Mouse (Mus musculus) midbrain, embryonic 11.5 days (tissue): ENCODE results near the gene Kdm2b. TPM values are rescaled to one million over a fixed set of nuclear protein-coding genes. Genes with fewer than 3 reads are reported as not detected.
"Not testable (repeated sequence)": the region's sequence is repeated elsewhere in the genome, so short reads cannot be mapped to it uniquely, and the experiment has no call there.

Source experiments
- ATAC-seq: fragments of 200-750 bp; cut with Nextera tagmentation; 2 replicates; pipeline ENCODE4 v1.8.0; 2017; ENCODE audit warnings: moderate TSS enrichment, moderate library complexity; ENCODE audit not compliant: low FRiP score
- DNase-seq: peaks from one replicate; pipeline ENCODE4 v3.0.0; 2015; ENCODE audit warnings: low spot score; ENCODE audit errors: missing footprints
- H3K27ac ChIP-seq: fragments of 300-500 bp; sonication (generic); 2 replicates; pipeline ENCODE4 v1.5.1; 2014; ENCODE audit warnings: low read depth, low read length
- H3K27me3 ChIP-seq: fragments of 300-500 bp; sonication (generic); 2 replicates; pipeline ENCODE4 v1.6.1; 2014; ENCODE audit warnings: mild to moderate bottlenecking, low read length, moderate library complexity, mixed read lengths; ENCODE audit not compliant: control insufficient read depth, insufficient read depth
- H3K36me3 ChIP-seq: fragments of 300-500 bp; sonication (generic); 2 replicates; pipeline ENCODE4 v1.6.1; 2014; ENCODE audit warnings: mild to moderate bottlenecking, low read length, moderate library complexity, mixed read lengths; ENCODE audit not compliant: control insufficient read depth, insufficient read depth
- H3K4me1 ChIP-seq: fragments of 300-500 bp; sonication (generic); 2 replicates; pipeline ENCODE4 v1.6.1; 2014; ENCODE audit warnings: low read length; ENCODE audit not compliant: control insufficient read depth, insufficient read depth
- H3K4me2 ChIP-seq: fragments of 300-500 bp; sonication (generic); 2 replicates; pipeline ENCODE4 v1.6.1; 2014; ENCODE audit warnings: mild to moderate bottlenecking, moderate library complexity
- H3K4me3 ChIP-seq: fragments of 300-500 bp; sonication (generic); 2 replicates; pipeline ENCODE4 v1.5.1; 2014; ENCODE audit warnings: low read depth, low read length
- H3K9ac ChIP-seq: fragments of 300-500 bp; sonication (generic); 2 replicates; pipeline ENCODE4 v1.6.1; 2014; ENCODE audit warnings: low read length
- H3K9me3 ChIP-seq: fragments of 300-500 bp; sonication (generic); 2 replicates; pipeline ENCODE4 v1.6.1; 2016; ENCODE audit warnings: low read length; ENCODE audit not compliant: control insufficient read depth
- WGBS: fragments of 180-500 bp; shearing (Covaris S2); extraction: QIAGEN DNeasy Blood & Tissue Kit; methylation state at CpG from one replicate; pipeline ENCODE4 v1.1.7; 2014; 5-methylcytosine and 5-hydroxymethylcytosine counted together
- polyA plus RNA-seq: library from polyadenylated mRNA; unstranded; fragments of >200 nt; fragmentation: Nextera tagmentation; extraction: Ambion mirVana; gene quantifications from 2 replicates; pipeline ENCODE4 v1.2.1, GENCODE M21; 2014

Gene Kdm2b
- polyA plus RNA-seq, 1 experiment from 2014 or later, result 62.4 TPM

DNA sequence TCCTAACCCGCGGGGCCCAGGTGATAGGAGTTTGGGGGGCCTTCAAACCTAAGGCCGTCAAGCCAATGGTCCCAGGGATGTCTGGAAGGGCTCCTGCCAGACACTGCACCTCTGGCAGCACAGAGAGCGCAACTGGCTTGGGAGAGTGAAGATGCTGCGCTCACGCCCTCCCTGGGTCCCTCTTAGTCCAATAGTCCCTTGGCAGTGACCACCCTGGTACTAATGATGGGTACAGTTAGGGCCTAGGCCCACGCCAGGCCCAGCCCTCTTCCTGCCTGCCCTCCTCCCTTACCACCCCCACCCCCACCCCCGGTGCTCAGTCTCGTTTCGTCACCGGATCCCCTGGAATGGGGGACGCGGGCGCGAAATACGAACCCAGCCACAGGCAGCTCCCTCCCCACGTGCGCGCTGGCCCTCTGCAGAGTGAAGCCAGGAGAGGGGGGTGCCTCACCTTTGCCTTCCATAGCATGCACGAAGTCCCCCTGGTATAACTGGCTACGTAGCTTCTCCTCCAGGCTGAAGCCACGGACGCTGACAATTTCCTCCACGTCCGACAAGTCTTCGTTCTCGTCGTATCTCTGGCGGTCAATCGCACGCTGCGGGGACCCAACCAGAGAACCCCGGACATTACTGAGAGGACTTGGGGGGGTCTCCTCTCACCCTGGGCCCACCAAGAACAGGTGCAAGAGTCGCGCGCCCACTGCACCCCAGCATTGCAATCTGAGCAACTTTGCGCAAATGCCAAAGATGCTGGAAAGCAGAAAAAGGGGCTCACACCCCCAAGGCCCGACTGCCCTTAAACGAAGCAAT is 2.2 kb downstream of the Kdm2b start:
- DNase-seq (peak; percentile 95), ATAC-seq (peak; percentile 39; the same call in 1 of the 2 replicates)
- Histone ChIP-seq H3K36me3 (no peaks in the 10 kb centered on the region), H3K9ac (peak overlapping the region; percentile 79), H3K4me3 (peak overlapping the region; percentile 61), H3K9me3 (no peaks in the 10 kb centered on the region), H3K4me2 (peak overlapping the region; percentile 86), H3K27me3 (no peaks in the 10 kb centered on the region), H3K27ac (peak overlapping the region; percentile 79), H3K4me1 (peaks cover 56% of the 10 kb centered on the region)
- WGBS, result under 1% methylated on average over 39 of the region's 39 CpGs

DNA sequence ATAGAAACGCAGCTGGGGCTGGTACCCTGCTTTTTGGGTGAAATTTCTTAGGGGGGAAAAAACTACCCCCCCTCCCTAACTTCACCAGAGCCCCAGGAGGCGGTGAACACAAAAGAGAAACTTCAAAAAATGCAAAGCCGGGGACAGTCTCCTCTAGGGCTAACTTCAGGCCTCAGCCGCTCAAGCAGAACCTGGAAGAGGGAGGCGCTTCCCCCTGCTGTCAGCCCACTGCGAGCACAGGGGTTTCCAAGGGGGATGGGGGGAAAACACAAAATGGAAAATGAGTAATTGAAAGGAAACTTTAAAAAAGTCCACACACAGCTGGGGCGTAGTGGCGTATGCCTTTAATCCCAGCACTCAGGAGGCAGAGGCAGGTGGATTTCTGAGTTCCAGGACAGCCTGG is 3.5 kb downstream of the Kdm2b start:
- Histone ChIP-seq H3K36me3 (no peaks in the 10 kb centered on the region), H3K9me3 (no peaks in the 10 kb centered on the region), H3K4me2 (peak overlapping the region; percentile 86), H3K9ac (peak overlapping the region; percentile 79; the same call in 1 of the 2 replicates), H3K27ac (peak overlapping the region; percentile 73), H3K4me3 (peak overlapping the region; percentile 14), H3K27me3 (no peaks in the 10 kb centered on the region), H3K4me1 (peaks cover 49% of the 10 kb centered on the region)
- peak; percentile 93 for DNase-seq
- WGBS, result 9% methylated on average over 8 of the region's 8 CpGs
- ATAC-seq, result no peak

DNA sequence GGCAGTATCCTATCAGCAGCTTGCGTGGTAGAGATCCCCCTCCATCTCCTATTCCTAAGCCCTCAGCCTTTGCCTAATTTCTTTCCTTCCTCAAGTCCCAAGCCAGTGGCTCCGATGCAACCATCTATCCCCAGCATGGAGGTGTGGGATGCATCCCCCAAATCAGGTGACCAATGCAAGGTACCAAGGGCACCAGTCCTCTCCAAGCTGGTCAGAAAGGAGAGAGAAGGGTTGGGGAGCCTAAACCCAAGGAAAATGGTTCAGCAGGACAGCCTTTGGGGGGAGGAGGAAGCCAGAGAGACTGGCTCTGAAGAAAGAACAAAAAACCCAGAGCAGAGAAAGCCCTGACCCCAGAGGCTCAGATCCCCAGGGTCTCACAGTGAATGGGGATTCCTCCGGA is 4.3 kb downstream of the Kdm2b start:
- H3K9ac ChIP-seq, result peak overlapping the region; percentile 52
- H3K4me1 ChIP-seq, result peaks cover 41% of the 10 kb centered on the region
- H3K27me3 ChIP-seq, result no peaks in the 10 kb centered on the region
- WGBS, result 23% methylated on average over 3 of the region's 3 CpGs
- H3K27ac ChIP-seq, result peak overlapping the region; percentile 73
- peak overlapping the region; percentile 7; the same call in 1 of the 2 replicates for H3K4me3 ChIP-seq
- ATAC-seq (no peak), DNase-seq (peak; percentile 92)
- no peaks in the 10 kb centered on the region for H3K36me3 ChIP-seq
- peak overlapping the region; percentile 86 for H3K4me2 ChIP-seq
- H3K9me3 ChIP-seq, result no peaks in the 10 kb centered on the region

DNA sequence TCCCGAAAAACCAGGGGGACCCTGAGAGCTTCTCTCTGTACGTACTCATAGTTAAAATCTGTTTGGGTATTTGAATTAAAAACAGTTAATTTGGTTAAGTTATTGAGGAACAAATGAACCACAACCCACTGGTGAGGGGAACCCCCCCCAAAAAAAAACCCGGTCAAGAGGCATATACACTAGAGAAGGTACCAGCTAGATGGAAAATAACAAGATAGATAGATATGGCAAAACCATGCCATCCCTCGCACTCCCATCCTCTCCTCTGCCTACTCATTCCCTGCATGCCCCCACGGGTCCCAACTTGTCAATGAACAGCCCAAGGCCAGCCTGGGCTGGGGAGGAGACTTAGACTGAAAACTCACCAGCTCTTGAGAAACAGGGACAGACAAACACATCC is 5.1 kb downstream of the Kdm2b start:
- H3K9me3 ChIP-seq, result no peaks in the 10 kb centered on the region
- peaks cover 34% of the 10 kb centered on the region for H3K4me1 ChIP-seq
- no peak for ATAC-seq
- no peak overlapping the region; the same call in 1 of the 2 replicates for H3K27ac ChIP-seq
- 0 out of 2 replicates have a peak overlapping the region, but pooled peaks have one; percentile 52 for H3K9ac ChIP-seq
- H3K4me2 ChIP-seq, result peak overlapping the region; percentile 86
- peak; percentile 54 for DNase-seq
- H3K36me3 ChIP-seq, result no peaks in the 10 kb centered on the region
- no peaks in the 10 kb centered on the region for H3K27me3 ChIP-seq
- 66% methylated on average over 5 of the region's 5 CpGs for WGBS
- no peak overlapping the region for H3K4me3 ChIP-seq

DNA sequence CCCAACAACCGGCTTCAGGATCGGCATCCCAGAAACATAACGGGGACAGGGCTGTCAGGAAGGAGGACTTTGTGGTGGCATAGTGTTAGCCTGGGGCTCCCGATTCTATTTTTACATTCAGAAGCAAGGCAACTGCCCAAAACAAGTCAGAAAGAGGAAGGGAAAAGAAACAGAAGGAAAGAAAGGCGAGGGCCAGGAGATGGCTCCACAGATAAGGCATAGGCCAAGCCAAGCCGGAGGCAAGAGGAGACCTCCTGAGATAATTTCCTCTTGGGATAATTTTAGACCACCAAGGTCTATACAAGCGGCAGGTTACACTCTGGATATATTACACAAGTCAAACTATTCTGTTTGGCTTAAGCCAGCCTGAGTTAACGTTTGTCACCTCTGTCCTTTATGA is 10.7 kb downstream of the Kdm2b start:
- Histone ChIP-seq H3K27ac (no peak overlapping the region), H3K9me3 (no peaks in the 10 kb centered on the region), H3K36me3 (0 out of 2 replicates have a peak, but pooled peaks cover 2% of the 10 kb centered on the region), H3K4me1 (no peaks in the 10 kb centered on the region), H3K9ac (no peak overlapping the region), H3K27me3 (no peaks in the 10 kb centered on the region), H3K4me3 (no peak overlapping the region), H3K4me2 (no peak overlapping the region)
- no peak for ATAC-seq
- WGBS, result 91% methylated on average over 8 of the region's 8 CpGs
- DNase-seq, result peak; percentile 17

DNA sequence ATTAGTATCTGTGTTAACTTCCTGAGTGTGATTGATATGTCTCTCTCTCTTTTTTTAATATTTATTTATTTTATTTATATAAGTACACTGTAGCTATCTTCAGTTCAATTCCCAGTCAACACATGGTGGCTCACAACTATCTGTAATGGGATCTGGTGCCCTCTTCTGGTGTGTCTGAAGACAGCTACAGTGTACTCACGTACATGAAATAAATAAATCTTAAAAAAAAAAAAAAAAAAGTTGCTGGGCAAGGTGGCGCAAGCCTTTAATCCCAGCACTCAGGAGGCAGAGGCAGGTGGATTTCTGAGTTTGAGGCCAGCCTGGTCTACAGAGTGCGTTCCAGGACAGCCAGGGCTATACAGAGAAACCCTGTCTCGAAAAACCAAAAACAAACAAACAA is 14.9 kb downstream of the Kdm2b start:
- H3K27me3 ChIP-seq, ATAC-seq, H3K27ac ChIP-seq, H3K4me3 ChIP-seq, H3K9ac ChIP-seq, H3K4me1 ChIP-seq, H3K4me2 ChIP-seq, DNase-seq, H3K9me3 ChIP-seq, H3K36me3 ChIP-seq: not testable (repeated sequence)
- 95% methylated on average over 4 of the region's 4 CpGs for WGBS

DNA sequence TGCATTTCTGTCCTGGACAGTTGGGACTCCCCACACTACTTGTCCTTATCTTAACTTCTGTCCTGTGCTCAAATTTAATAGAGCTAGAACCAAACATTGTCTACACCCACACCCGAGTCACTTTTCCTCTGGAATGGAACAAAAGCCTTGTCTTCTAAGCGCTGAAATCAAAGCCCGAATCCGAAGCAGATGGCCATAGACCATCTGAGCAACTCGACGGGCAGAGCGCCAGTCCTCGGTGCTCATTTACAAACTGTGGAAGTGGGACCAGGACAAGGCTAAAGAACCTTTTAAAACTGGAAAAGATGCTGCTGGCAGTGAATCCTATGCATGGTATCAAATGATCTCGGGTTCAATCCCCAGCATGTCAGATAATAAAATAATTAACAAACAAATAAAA is 17.5 kb downstream of the Kdm2b start:
- H3K27ac ChIP-seq, result no peak overlapping the region
- H3K9me3 ChIP-seq, result no peaks in the 10 kb centered on the region
- H3K27me3 ChIP-seq, result no peaks in the 10 kb centered on the region
- no peaks in the 10 kb centered on the region for H3K4me1 ChIP-seq
- whole genome bisulfite sequencing, result 80% methylated on average over 9 of the region's 9 CpGs
- ATAC-seq (no peak), DNase-seq (no peak)
- H3K4me2 ChIP-seq, result no peak overlapping the region
- H3K4me3 ChIP-seq, result no peak overlapping the region
- no peak overlapping the region for H3K9ac ChIP-seq
- 0 out of 2 replicates have a peak, but pooled peaks cover 2% of the 10 kb centered on the region for H3K36me3 ChIP-seq

DNA sequence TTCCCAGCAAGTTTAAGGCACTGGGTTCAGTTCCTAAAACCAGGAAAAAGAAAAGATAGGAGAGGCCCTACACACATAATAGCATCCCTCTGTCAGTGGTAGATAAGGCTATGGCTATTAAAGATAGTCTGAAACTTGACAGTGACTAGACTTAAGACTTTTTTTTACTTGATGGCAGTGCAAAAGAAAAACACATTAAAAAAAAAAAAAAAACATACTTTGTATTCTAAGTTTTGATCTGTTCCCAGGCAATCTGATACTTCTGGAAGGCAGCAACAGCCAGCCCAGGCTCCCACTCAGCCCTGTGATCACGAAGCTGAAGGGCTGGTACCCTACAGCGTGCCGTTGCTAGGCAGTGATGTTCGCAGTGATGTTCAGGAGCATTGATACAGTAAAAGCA is 18.2 kb downstream of the Kdm2b start:
- Histone ChIP-seq H3K27me3 (no peaks in the 10 kb centered on the region), H3K36me3 (0 out of 2 replicates have a peak, but pooled peaks cover 2% of the 10 kb centered on the region), H3K9me3 (no peaks in the 10 kb centered on the region), H3K4me3 (no peak overlapping the region), H3K27ac (no peak overlapping the region), H3K4me1 (no peaks in the 10 kb centered on the region), H3K9ac (no peak overlapping the region), H3K4me2 (no peak overlapping the region)
- DNase-seq (peak; percentile 64), ATAC-seq (no peak)
- 93% methylated on average over 4 of the region's 4 CpGs for WGBS

DNA sequence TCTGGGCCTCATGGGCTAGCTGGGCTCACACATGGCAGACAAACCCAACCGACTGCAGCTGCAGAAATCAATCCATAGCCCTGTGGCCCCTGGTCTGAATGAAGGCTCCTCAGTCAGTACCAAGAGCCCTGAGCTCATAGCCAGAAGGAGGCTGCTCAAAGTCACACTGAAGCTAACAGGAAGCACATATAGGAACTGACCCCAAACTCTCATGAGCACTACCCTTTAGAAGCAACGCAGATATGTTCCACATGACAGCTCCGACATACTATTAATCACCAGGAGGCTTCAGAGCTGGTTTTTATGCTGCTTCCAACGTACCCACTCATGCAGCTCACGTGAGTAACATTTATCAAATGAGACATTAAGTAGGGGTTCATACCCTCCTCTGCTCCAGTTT is 19.6 kb downstream of the Kdm2b start:
- no peak for ATAC-seq
- Histone ChIP-seq H3K27me3 (no peaks in the 10 kb centered on the region), H3K4me3 (no peak overlapping the region), H3K9ac (no peak overlapping the region), H3K9me3 (no peaks in the 10 kb centered on the region), H3K4me2 (no peak overlapping the region), H3K27ac (no peak overlapping the region), H3K4me1 (no peaks in the 10 kb centered on the region), H3K36me3 (no peaks in the 10 kb centered on the region)
- 92% methylated on average over 5 of the region's 5 CpGs for WGBS
- DNase-seq, result peak; percentile 53
